Mouse (Mus musculus) T-helper 1 cell (primary cell): ENCODE measurements around the gene Olfr1415.
"Not testable (repeated sequence)": the region's sequence is repeated elsewhere in the genome, so short reads cannot be mapped to it uniquely, and the experiment has no call there.

ENCODE experiments used
- in situ Hi-C: fragments of 300-600 bp; cut with MboI, MseI; formaldehyde crosslinking; loops from one replicate; pipeline ENCODE4 v1.15.1; 2025; ENCODE audit warnings: high pct_unique_total_duplicates

Olfr1415 gene

DNA sequence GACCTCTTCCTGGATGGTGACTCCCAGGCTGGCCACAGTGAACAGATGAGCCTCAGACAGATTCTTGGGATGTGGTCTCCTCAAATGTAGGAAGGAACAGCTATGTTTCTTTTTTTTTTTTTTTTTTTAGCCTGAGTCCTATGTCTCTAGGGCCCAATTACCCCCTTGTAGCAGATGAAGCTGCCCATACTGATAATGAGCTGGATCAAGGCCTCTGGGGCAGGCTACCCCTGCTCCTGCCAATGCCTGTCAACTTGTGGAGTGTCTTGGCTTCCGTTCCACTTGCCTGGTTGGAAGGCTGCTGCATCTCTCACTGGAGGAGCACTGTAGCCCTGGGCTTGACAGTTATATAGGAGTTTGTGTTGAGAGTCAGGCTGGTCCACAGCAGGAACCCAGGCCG, at the start of gene Olfr1415:
TSS of gene Olfr1415 (minus strand) at position 101 of the 400 bp plus-strand sequence.
- in situ Hi-C loops, result no loop called here

GRCm38 (mm10) chr1:92539071-92539470, 43.2 kb upstream of the Olfr1415 start:
- in situ Hi-C loops, result no loop called here

DNA sequence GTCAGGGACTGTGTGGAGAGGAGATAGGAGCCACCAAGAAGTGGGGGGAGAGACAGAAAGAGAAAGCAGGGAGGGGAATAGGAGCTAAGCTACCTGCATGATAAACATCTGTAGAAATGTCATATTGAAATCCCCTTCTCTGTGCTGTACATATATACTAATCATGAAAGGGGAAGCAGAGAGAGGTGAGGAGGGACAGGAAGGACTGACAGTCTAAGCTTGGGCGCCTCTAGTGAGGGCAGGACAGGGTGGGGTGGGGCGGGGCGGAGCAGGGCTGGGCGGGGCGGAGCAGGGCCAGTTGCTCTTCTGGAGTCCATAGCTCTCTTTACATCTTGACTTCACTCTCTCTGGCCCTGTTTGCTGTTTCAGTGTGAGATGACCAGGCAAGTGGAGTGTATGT, 41.1 kb upstream of the Olfr1415 start:
- in situ Hi-C loops, result no loop called here

DNA sequence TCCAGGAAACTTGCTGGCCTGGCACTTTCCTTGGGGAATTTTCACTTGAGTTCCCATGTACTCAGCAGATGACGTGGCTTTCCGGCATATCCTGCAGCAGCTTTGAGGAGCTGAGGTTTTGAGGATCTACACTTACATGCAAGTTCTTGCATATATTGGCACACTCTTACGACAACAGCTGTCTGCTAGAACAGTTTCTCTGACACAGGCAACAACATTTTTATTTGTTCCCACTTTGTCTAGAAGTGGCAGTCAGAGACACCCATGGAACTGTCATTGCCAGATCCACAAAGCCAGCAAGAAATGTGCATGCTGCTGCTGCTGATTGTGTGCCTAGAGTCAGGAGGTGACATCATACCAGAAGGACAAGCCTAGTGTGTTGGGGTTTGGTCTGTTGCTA, 27.9 kb upstream of the Olfr1415 start:
- in situ Hi-C loops, result loop anchor here (5.0 kb wide), 1 partner anchor 84 kb away; the partner anchor contains the start of gene Olfr1410

GRCm38 (mm10) chr1:92521376-92521775, 25.5 kb upstream of the Olfr1415 start:
- in situ Hi-C loops, result loop anchor here (5.0 kb wide), 1 partner anchor 86 kb away; the partner anchor contains the start of gene Olfr1410

- in situ Hi-C loops, result no loop called here
These were observed 23.1 kb upstream of the Olfr1415 start for GRCm38 (mm10) chr1:92519046-92519445.

GRCm38 (mm10) chr1:92518561-92518960, 22.7 kb upstream of the Olfr1415 start, which contains the start of gene Olfr1414:
TSS of gene Olfr1414 (minus strand) at chr1:92518661.
- in situ Hi-C loops, result no loop called here

DNA sequence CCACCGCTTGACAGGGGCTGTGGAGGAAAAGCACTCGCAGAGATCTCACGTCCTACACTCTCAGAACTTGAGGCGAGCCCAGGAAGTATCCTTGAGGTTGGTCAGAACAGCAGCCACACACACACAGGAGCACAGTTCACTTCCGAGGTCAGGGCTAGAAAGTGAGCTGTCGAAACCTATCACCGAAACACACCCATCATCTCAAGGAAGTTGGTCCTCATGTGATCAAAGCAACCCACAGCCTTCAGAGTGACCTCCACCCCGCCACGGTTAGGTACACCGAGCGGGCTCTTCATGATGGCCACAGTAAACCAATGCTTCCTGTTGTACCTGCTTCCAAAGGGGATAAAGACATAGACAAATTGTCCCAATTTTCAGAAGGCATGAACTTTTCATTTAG, 19.5 kb upstream of the Olfr1415 start:
- in situ Hi-C loops, result no loop called here

DNA sequence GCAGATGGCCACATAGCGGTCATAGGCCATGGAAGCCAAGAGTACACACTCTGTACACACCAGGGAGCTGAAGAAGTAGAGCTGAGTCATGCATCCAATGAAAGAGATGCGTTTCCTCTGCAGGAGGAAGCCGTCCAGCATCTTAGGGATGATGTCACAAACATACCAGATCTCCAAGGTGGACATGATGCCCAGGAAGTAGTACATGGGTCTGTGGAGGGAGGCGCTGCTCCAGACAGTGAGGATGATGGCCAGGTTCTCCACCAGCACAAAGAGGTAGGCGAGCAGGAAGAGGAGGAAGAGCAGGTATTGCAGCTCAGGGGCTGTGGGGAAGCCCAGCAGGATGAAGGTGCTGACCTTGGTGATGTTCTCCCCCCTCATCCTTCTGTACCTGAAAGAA, 15.7 kb upstream of the Olfr1415 start:
- in situ Hi-C loops, result not testable (repeated sequence)

GRCm38 (mm10) chr1:92485013-92485412, 10.9 kb downstream of the Olfr1415 start, which contains the start of gene Olfr1416:
TSS of gene Olfr1416 (minus strand) at chr1:92485113.
- in situ Hi-C loops, result no loop called here

GRCm38 (mm10) chr1:92474066-92474578, 21.8 kb downstream of the Olfr1415 start:
- in situ Hi-C loops, result loop anchor here (5.0 to 10.0 kb wide), 2 partner anchors 141 to 168 kb away; partner anchors contain the start of genes Cops9 and Olfr12

DNA sequence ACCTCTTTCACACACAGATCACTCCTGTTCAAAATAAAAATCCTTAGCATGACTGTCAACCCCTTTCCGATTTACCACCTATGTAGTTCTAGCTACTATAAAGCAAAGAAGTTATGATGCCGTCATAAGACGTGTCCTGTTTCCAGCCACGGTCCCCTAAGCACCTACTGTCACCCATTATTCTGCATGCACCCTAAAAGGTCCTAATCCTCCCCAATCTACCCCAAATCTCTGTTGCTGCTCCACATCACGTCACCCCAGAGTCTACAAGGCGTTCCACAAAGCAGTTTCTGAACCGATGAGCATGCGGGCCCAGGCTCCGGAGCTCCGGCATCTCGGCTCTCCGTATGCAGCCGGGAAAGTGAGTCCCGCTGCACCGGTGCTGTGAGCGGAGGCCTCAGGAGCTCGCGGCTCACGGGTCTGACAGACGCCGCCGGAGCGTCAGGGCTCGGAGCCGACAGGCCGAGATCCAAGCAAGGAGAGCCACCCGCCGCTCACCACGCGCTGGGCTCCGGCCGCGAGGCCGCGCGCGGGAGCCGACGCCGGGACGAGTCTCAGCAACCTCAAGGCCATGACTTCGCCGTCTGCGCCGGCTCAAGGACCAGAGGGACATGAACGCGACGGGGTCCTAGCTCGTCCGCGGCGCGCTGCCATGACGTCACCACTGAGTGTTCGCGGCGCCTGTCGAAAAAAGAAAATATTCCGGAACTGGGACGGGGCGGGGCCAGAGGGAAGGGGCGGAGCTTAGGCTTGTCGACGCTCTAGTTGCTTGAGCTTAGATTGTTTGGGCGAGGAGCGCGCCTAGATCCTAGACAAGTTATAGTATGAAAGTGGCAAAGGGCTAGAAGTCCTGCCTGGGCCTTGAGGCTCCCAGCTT, 22.5 kb downstream of the Olfr1415 start, which contains the start of gene Ndufa10:
TSS of gene Ndufa10 (minus strand) at position 696 of the 877 bp plus-strand sequence.
- in situ Hi-C loops, result loop anchor here (5.0 to 10.0 kb wide), 2 partner anchors 141 to 169 kb away; partner anchors contain the start of genes Cops9 and Olfr12

GRCm38 (mm10) chr1:92468891-92469290, 27.0 kb downstream of the Olfr1415 start:
- in situ Hi-C loops, result no loop called here

GRCm38 (mm10) chr1:92458416-92458815, 37.5 kb downstream of the Olfr1415 start:
- in situ Hi-C loops, result loop anchor here (10.0 kb wide), 1 partner anchor 1394 kb away; no protein-coding TSS in a partner anchor

DNA sequence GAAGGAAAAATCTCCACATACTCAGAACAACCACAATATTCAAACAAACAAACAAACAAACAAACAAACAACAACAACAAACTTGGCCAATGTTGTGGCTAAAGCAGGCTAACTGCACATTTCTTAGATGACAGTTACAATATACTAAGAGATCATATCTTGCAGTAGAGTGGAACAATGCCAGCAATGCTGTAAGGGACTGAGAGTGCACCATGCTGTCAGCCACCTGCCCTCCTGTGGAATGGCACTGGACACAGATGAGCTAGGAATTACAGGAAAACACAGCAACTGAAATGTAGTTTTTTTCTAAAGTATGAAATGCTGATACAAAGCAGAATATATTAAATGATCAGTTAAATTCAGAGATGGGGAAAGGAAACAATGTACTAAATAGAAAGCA, 38.1 kb downstream of the Olfr1415 start:
- in situ Hi-C loops, result loop anchor here (10.0 kb wide), 1 partner anchor 1393 kb away; no protein-coding TSS in a partner anchor

GRCm38 (mm10) chr1:92453751-92454445, 42.0 kb downstream of the Olfr1415 start:
- in situ Hi-C loops, result loop anchor here (10.0 kb wide), 1 partner anchor 1389 kb away; no protein-coding TSS in a partner anchor

GRCm38 (mm10) chr1:92448293-92448692, 47.6 kb downstream of the Olfr1415 start:
- in situ Hi-C loops, result no loop called here

GRCm38 (mm10) chr1:92441453-92442063, 54.3 kb downstream of the Olfr1415 start:
- in situ Hi-C loops, result no loop called here

- in situ Hi-C loops, result no loop called here
These were observed 55.7 kb downstream of the Olfr1415 start for GRCm38 (mm10) chr1:92440066-92440750.
